Mouse (Mus musculus) CD4-positive, CD25-positive, alpha-beta regulatory T cell, adult 4 months (primary cell): Measurements from ENCODE around the gene Ccdc148. TPM values are rescaled to one million over a fixed set of nuclear protein-coding genes. Genes with fewer than 3 reads are reported as not detected.
A peak's percentile ranks its signal among the peaks of the same experiment; 100 is the strongest.

Experiments
- ATAC-seq: one replicate; pipeline ENCODE4 v1.8.0; 2017
- polyA plus RNA-seq, 2 experiments: library from polyadenylated mRNA; unstranded; fragments of 100-300 nt; shearing (Covaris generic); gene quantifications; one replicate each; pipeline ENCODE4 v1.2.1; 2017

Ccdc148 gene
- polyA plus RNA-seq, 2 experiments from 2014 or later: 1.0 to 1.1 TPM

DNA sequence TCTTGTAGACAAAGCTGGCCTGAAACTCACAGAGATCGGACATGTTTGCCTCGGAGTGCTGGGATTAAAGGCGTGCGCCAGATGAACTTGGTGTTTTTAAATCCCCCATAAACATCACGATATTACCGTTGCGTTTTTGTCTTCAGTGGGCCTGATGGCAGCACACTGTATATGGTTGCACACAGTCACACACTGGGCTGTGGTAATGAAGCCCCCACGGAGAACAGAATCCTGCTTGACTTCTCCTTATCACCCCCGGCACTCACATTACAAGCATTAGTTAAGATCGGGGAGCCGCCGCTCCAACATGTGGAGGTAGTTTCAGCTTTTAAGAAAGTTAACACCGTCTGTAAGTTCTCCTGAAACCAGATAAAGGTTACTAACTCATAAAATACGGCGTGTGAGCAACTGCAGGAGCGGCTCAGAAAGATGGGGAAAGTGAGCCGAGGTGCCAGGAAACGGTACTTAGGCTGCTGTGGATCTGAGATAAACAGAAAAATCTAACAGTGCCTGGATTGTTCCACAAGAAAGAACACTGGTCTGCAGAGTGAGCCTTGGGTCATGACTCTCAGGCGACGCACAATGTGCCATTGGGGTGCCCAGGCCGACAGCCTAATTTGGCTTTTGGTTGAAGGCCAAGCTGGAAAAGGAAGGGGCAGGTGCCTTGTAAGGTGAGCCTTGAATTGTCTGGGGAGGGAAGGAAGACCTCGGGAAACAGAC is 117.0 kb downstream of the Ccdc148 start:
- no peak for ATAC-seq

DNA sequence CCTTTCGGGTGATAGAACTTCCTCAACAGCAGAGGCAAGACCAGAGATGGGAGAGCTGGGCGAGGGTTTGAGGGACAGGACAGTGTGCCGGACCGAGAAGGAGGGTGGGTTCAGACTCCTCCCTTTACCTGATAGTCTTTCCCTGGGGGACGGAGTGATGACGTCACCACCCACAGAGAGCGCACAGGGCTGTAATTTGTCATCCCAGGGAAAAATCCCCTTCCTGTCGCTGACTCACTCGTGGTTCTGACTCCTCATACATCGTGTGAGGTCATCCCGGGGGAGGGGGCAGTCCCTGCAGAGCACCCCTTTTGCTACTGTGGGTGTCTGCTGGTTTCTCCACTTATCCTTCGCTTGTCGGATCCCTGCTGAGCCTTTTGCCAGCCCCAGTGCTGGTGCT is 117.9 kb downstream of the Ccdc148 start:
- ATAC-seq: peak; percentile 91

DNA sequence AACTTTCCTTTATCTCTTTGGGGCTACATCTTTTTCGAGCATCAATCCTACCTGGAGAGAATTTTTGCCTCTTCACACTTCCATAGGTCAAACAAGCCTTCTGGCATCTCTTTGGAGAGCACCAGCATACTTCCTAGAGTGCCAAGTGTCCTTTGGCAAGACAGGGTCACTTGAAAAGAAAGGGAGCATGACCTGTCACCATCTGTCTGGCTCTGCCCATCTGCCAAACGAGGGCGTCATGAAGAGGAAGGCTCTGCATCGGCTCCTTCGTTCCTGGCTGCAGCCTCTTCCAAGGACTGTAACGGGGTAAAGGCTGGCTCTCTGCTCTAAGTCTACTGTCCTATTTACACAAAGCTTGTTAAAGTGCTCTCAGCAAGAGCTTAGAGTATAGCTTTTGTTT is 124.0 kb downstream of the Ccdc148 start:
- ATAC-seq: no peak

DNA sequence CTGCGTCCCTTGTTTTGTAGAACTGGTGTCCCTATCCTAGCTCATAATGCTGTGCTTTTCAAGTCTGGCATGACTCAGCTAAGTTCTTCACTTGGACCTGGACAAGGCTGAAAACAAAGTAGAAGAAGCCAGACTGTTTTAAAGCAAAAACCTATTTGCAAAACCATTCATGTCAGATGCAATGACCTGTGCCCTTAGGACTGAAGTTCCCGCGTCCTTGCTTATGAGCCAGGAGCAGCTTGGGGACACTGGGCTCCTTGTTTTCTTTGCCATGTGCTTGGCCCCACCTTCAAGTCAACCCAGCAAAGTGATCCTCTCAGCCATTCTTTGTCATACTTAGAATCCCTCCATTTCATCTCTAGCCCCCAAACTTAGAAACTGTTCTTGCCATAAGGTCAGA is 125.3 kb downstream of the Ccdc148 start:
- no peak for ATAC-seq

DNA sequence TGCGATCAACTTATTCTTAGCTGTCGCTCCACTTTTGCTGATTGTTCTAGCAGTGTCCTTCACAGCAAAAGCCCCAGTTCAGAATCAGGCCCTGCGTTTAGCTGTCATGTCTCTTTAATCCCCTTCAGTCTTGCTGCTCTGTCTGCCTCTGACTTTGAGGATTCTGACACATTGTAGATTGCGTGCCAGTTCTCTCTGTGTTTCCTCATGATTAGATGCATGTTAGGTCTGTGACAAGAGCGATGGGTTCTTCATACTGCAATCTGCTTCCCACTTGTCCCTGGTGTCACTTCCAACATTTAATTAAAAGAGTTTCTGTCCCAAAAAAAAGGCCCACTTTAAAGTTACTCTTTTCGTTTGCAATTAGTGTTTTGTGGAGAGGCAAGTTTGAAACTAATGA is 126.2 kb downstream of the Ccdc148 start:
- no peak for ATAC-seq

DNA sequence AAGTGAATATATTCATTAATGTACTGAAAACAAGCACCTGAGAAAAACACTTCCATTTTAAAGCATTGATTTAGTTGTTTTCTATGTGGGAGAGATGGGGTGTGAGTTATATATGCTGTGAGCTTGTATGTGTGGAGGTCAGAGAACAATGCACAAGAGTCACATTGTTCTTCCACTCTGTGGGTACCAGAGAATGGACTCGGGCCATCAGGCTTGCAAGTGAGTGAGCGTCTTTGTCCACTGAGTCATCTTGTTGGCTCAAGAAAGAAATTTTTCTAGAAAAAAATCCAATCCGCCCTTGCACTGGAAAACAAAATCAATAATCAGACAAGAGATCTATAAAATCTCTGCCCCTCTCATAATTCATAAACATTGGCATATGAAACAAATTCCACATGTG is 135.9 kb downstream of the Ccdc148 start:
- no peak for ATAC-seq

DNA sequence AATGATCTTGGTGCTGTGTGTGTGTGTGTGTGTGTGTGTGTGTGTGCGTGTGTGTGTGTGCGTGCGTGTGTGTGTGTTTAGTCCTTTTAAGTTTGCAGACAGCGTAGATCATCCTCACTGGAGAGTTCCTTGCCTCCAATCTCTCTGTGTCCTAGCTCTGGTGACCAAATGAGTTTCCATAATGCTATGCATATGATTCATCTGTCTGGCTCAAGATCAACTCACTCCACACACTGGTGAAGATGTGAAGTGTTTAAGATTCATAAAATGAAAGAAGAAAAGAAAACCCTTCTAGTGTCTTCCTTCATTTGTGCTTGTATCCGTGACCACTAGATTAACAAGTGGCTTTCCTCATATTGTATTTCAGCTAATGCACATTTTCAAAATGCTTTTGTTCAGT is 153.1 kb downstream of the Ccdc148 start:
- ATAC-seq: no peak

DNA sequence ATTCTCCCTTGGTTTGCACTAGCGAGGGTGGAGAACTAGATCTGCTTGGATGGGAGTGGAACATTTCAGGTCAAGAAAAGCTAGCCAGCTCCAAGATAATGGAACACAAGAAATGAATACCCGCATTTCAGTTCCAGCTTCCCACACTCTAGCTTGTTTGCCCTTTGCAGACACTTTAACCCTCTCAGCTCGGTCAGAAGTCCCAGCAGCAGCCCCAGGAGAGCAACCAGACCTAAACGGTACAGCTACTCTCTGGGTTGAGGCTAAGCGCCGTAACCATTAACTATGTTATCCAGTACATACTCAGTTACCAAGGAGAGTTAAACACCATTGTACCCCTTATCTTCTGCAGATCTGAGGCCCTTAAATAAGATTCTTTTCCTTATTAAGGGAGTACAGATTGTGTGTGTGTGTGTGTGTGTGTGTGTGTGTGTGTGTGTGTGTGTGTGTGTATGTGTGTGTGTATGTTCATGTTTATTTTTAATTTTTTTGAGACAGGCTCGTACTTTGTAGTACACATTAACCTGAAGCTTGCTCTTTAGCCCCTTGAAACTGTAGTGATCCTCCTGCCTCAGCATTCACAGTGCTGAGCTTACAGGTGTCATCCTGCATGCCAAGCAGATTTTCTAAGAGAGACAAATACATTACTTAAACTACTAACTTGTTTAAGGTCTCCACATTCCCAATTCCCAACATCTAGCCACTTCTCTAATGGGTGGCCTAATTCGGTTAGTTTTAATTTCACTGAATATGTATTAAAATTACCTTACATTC is 153.7 kb downstream of the Ccdc148 start:
- no peak for ATAC-seq

DNA sequence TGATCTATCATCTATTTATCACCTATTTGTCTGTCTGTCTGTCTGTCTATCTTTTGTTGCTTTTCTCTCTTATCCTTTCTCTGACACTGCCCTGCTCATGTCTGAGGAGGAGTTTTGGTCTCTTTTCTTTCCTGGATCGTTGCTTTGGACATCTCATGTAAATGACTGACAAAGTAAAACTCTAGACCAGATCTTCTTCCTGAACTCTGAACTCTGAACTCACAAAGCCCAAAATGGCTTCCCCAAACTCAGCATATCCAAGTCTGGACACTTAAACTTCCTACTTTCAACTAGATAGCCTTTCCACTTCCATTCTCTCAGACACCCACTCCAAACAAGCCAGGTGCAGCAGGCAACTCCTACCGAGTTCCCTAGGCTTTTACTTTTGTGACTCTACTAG is 163.3 kb downstream of the Ccdc148 start:
- no peak for ATAC-seq

DNA sequence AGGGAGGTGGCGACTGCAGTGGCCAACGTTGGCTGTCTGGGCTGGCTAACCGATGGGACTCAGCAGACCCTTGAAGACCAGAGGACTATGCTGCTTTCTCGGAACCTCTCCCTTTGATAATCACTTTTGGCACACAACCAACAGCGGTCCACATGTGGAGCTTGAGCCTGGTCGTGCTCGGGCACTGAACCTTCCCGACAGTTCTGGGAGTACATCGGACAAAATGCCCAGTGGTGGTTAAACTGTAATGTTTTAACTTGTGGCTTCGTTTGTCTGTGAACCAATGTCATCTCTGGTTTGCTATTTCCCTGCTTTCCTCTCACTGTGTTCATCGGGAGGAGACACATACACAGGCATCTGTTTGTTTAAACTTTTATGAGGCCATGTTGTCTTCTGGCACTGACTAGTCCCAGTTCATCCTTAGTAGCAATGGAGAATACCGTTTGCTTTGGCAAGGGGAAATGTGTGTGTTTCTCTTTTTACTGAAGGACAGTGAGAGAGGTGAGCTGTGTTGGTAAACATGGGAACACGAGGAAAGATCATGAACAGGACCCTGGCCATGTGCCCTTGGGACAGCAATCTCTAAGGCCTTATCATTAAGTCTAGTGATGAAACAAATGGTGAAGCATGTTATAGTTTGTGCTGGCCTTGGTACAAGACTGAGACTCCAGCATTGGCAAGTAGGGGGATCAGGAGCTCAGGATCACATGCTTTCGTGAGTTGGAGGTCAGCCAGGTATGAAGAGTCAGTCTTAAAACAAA is 167.9 kb downstream of the Ccdc148 start:
- ATAC-seq: no peak

DNA sequence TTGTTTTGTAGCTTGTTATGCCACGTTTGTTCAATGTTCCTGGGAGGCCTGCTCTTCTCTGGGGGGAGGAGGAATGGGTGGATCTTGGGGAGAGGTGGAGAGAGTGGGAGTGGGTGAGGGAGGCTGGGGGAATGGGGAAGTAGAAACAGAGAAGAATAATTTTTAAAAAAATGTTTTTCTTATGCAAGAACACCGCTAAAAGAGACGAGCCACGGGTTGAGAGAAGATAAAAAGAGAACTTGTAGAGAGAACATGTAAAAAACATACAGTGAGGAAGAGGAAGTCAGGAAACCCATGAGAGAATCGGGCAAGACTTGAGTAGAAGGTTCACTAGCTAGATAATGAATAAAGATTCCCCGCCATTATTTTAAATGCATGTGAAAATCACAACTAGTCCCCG is 182.4 kb downstream of the Ccdc148 start:
- ATAC-seq: no peak

DNA sequence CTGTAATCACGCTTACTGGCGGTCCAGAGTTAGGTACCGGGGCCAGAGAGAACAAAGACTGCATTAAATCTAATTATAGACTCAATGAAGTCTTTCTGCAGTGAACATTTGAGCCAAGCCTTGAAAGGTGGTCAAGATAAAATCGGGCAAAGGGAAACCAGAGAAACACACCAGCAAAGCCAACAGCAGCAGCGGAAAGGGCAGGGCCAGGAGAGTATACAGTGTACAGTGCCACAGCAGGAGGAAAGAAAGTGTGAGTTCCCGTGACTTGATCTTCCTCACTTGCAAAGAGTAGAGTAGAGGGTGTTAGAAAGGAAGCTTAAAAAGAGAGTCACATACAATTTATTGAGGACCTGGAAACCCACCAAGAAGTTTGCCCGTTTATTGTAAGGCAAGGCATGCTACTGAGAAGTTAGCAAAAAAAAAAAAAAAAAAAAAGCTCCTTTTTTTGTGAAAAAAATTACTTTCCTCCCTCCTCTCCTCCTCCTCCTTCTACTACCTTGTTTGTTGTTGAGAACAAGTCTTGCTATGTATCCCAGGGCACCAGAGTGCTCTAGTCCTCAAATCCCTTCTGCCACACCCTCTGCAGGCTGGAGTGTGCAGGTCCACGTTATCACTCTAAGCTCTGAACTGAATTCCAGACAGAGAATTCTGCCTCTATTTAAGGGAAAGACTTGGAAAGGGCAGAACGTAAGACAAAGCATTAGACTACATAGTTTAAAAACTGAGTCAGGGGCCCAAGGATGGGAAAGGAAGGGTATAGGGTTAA is 188.8 kb downstream of the Ccdc148 start:
- ATAC-seq: no peak

DNA sequence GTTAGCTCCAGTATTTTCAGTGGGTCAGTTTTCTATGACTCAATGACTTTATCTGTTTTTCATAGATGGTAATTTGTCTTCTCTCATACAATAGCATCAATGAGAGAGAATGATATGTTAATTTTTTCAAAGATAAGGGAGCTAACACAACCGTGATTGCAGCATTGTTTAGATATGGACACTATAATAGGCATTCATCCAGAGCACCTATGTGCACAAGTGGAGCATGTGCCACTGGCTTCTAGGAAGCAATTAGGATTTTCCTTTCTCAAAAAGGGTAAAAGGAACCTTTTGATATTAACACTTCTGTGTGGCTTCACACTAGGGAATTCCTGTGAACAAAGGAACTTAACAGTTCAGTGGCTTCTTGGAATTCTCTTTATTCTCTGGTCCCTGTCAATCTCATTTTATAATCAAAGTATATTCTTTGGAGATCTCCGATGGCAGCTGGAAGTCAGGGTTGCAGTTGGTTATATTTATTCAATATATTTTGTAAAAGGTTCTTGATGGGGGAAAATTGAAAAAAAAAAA is 203.6 kb downstream of the Ccdc148 start:
- ATAC-seq: no peak

DNA sequence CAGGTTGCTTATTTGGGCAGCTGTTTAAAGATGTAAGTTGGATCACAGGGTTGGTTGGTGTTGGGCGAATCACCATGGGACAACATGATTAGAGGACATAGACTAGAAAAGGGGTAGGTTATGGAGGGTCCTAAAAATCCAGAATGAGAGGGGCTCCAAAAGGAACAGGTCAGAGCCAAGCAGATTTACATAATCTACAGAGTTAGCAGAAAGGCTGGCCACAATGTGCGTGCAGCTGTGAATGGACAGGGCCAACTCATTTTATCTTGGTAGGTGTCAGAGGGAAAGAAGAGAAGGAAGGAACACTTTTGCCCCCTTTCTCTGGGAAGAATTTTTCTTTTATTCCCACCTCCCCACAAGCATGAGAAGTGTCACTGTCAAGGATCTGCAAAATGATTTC is 204.1 kb downstream of the Ccdc148 start:
- no peak for ATAC-seq

DNA sequence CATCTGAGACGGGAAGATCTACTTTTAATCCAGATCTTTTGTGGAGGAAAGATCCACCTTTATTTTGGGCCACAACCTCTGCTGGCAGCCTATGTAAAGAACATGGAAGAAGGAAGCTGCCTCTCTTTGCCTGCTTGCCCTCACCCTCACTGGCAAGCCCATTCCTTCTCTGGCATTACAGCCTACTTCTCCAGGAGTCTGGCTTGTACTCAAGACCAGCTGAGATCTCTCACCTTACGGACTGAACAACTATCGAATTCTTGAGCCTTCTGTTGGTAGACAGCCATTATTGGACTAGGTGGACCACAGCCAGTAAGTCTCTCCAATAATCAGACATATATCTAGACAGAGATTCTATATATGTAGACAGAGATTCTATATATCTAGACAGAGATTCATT is 208.4 kb downstream of the Ccdc148 start:
- no peak for ATAC-seq

DNA sequence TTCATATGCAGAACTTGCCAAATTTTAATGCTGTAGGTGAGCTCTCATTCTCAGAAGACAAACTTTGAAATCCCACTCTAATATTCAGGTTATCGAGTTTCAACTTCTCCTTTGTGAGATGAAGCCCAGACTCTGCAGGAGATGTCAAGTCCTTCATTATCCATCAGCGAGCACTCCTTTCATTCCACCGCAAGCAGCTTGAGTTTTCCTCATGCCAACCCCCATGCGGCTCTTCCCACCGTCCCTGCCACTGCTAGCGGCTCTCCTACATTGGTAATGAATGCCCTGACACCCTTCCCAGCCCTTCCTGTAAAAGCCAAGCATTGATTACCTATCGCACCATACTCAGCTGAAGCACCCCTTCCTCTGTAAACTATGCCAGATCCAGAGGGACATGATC is 211.7 kb downstream of the Ccdc148 start:
- no peak for ATAC-seq

DNA sequence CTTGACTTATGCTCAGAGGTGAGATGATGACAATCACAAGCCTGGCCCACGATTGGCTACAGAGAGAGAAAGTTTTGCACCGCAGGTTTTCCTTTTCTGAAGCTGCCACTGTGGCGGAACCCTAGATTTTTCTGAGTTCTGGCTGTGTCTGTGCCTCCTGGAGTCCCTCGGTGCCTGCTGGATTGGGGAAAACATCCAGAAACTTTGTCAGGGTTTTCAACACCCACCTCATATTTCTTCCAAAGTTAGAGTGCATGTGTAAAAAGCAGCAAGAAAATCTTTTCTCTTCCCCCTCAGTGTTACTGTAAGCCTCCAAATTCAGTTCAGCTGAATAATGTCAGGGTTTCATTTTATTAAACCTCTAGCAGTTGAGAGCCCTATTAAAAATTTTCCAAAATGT is 219.1 kb downstream of the Ccdc148 start:
- ATAC-seq: no peak

DNA sequence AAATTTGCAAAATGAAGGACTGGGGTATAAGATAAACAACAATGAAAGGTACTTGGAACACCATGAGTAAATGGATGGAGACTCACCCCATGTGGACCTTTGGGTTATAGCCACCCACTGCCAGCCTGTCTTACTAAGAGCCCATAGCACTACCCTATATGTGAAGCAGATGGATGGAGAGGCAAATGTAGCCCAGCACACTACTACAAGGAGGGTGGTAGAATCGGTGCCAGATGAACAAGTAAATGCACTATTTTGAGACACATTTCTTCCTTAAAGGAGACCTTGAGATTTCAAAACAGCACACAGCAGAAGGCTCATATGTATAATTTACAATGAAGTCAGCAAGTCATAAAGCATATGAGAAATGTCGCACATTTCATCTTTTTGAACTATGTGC is 234.9 kb downstream of the Ccdc148 start:
- ATAC-seq: no peak

DNA sequence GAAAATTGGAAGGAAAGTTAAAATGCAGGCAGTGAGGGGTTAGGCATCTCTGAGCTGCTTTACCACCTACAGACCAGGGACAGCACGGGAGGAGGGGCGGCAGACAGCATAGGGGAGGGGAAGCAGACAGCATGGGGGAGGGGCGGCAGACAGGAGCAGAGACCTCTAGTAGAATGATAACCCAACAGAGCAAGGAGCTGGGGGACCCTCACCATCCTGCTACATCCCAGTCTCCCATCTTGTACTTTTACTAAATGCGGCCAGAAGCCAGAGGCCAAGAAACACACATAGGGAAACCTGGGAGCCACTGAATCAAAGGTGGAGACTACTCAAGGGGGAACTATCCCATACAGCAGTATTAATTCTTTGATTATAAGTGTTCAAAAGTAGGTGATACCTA is 242.1 kb downstream of the Ccdc148 start:
- no peak for ATAC-seq

DNA sequence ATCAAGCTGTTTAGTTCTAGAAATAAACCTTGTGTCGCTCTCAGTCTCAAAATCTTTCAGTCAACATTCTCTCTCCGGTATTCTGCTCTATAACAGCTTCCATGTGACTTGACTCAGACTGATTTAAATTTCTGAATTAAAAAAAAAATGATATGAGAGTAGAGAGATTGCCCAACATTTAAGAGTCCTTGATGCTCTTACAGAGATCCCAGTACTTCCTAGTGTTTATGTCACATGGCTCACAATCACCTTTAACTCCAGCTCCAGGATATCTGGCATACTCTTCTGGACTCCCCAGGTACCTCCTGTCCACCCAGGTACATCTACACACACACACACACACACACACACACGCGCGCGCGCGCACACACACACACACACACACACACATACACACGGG is 248.1 kb downstream of the Ccdc148 start:
- no peak for ATAC-seq

DNA sequence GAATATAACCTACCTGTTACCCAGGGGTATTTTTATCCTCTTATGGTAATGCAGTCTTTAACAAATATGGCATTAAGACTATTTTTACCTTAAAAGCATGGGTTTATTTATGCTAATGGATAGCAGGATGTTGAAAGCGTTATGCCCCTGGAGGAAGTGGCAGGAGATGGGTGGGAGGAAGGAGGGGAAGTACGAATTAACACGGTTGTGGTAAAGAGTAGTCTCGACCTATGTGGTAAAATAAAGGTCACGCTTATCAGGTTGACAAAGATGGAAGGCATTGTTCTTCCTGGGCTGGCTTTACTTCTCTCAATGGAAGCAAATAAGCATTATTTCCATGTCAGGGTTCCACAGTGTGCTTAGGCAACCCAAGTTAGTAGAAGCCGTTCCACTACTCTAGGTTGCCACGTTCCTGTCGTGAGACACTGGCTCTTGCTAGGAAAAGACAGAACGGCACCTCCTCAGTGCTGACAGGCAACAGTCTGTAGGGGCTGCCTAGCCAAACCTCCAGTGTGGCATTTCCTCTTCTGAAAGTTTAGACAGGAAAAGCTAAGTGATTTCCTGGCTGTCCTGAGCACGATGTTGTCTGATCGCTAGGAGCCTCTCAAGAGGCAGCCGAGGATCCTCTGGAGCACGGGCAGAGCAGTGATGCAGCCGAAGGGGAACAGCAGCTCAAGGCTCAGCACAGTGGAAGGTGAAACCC is 253.5 kb downstream of the Ccdc148 start:
- ATAC-seq: peak; percentile 96

DNA sequence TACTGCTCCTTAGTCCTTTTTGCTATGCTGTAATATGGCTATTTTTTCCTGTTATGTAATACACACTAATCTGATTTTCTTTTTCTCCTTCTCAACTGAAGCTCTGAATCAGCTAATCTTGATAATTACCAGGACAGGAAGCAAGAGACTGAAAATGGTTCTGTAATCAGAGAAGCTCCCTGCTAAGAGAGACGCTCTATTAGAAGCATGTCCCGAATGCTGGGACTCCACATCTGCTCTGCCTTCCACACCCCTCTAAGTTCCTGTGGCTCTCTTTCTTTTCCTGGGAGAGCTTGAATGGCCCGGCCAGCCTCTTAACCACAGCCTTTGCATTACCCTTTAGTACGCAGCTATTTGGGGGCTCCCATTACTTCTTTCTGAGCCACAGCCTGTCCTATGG is 255.4 kb downstream of the Ccdc148 start:
- ATAC-seq: no peak
